Mouse (Mus musculus): Measurements from ENCODE around the gene Med28. TPM values are rescaled to one million over a fixed set of nuclear protein-coding genes. Genes with fewer than 3 reads are reported as not detected.

The Med28 gene
- polyA plus RNA-seq, 1 experiment, result 99.9 TPM

DNA sequence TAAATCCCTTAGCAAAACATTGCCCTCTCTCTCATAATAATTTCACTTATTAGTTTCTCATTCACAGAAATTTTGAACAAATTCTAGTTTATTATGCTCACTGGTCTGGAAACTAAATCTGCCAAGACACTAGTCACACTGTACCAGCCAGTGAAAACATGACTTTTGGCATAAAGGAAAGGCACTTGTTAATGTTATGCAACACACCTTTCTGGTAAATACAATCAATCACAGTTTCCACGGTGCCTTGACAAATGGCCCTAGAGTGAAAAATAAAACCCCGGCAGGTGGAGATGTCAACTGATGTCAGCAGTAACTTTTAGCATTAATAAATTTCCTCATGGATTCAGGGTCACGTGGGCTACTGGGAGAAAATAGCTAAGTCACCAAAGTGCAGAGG, 56.7 kb downstream of the Med28 start:
- no peak overlapping the region for H3K4me3 ChIP-seq (replicated peaks; ENCODE audit: extremely low read depth, low read depth, low read length)
- no peak for TF ChIP-seq CTCF (IDR thresholded peaks at IDR 0.05; ENCODE audit: insufficient read depth, low read length)
- no peak for TF ChIP-seq POLR2A (IDR thresholded peaks at IDR 0.05; ENCODE audit: borderline replicate concordance, extremely low read depth, low read depth, low read length)
- H3K4me1 ChIP-seq (ENCODE audit: control insufficient read depth, insufficient read depth, low read length), result no peaks in the 10 kb centered on the region
- 43% methylated on average over 3 of the region's 3 CpGs for WGBS
- DNase-seq, result no peak

DNA sequence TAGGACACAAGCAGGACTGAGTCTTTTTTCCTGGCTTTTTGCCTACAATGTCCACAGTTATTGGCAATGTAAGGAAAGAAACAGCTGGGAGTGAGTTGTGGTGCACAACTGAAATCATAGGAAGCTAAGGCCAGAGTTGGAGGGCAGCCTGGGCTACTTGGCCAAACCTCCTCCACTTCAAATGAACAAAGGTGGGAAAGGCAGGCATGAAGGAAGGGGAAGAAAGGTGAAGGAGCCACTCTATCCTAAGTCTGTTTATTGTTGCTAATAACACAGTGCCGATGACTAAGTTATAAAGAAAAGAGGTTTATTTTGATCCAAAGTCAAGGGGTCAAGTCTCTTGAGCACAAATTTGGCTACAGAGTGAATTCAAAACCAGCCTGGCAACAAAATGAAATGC, 57.3 kb downstream of the Med28 start:
- WGBS, result 30% methylated on average over 1 of the region's 1 CpGs
- Histone ChIP-seq H3K4me1 (ENCODE audit: control insufficient read depth, insufficient read depth, low read length) (no peaks in the 10 kb centered on the region), H3K4me3 (replicated peaks; ENCODE audit: extremely low read depth, low read depth, low read length) (no peak overlapping the region)
- no peak for DNase-seq
- TF ChIP-seq POLR2A (IDR thresholded peaks at IDR 0.05; ENCODE audit: borderline replicate concordance, extremely low read depth, low read depth, low read length) (no peak), CTCF (IDR thresholded peaks at IDR 0.05; ENCODE audit: insufficient read depth, low read length) (no peak)

Other genes with a start within 250 kb of the Med28 start
- gene Qdpr, start 70.0 kb upstream of the Med28 start, polyA plus RNA-seq (2012; rRNA removed), result 54.9 and 57.6 TPM in 2 replicates
- gene Clrn2, start 66.5 kb upstream of the Med28 start, polyA plus RNA-seq (2012; rRNA removed), result not detected in 2 replicates
- gene Lap3, start 26.9 kb upstream of the Med28 start, polyA plus RNA-seq (2012; rRNA removed), result 9.9 and 14.7 TPM in 2 replicates
- 0.04 TPM in 1 of 2 replicates, not detected in the other for gene Fam184b, start 119.4 kb downstream of the Med28 start, polyA plus RNA-seq (2012; rRNA removed)
- 0.10 and 0.32 TPM in 2 replicates for gene Ncapg, start 149.7 kb downstream of the Med28 start, polyA plus RNA-seq (2012; rRNA removed)

All from lung, adult 2 months (tissue).